In the genomic region with DNA sequence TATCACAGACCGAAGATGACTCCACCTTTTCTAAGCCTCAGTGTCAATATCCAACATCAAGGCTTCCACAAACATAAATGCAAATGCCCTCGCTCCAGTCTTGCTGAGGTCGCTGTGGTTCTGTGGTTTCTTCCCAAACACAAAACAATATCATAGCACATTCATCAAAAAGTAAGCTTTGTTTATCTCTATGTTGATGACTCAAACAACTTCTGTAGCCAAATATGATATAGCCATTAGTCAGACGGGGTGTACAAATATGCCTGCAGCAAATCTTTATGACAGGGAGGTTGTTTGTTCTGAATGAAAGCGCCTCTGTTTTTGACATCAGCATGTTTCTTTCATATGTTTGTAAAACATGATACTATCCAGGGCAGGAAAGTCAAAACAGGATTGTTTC, we compare ENCODE assay signal across 22 mouse cellular contexts.
DNase-seq lines count a peak whose midpoint lies in the region; ATAC-seq and TF ChIP-seq lines count a peak whose summit lies in the region.
"Had no signal": no experiment of that assay in that cellular context is flagged by ENCODE, and none has a peak within 500 bp of the region (broad histone marks: within the 10 kb centered on the region; RNA-seq: fewer than 3 reads in every experiment).

No protein-coding gene starts in this region.

- H3K9ac ChIP-seq in kidney, postnatal 0 days (ENCODE audit: low read depth, low read length): no peak overlapping the region
- no peak overlapping the region for H3K9ac ChIP-seq in kidney, embryonic 14.5 days (ENCODE audit: low read depth, low read length)
- H3K9ac ChIP-seq in embryonic facial prominence, embryonic 14.5 days (ENCODE audit: low read depth, low read length): no peak overlapping the region
- H3K9ac ChIP-seq: embryonic facial prominence, embryonic 12.5 days; forebrain, embryonic 13.5 days; forebrain, postnatal 0 days; heart, embryonic 13.5 days; hindbrain, embryonic 15.5 days had no signal

- 75% methylated on average over 5 of the region's 5 CpGs for WGBS in kidney, postnatal 0 days
- WGBS in kidney, embryonic 14.5 days: 86% methylated on average over 5 of the region's 5 CpGs
- 70% methylated on average over 5 of the region's 5 CpGs for WGBS in embryonic facial prominence, embryonic 14.5 days

- H3K27ac ChIP-seq in kidney, postnatal 0 days: no peak overlapping the region
- H3K27ac ChIP-seq in kidney, embryonic 14.5 days (ENCODE audit: low read depth, low read length): no peak overlapping the region
- peak overlapping the region; percentile 44; the same call in 1 of the 2 replicates for H3K27ac ChIP-seq in embryonic facial prominence, embryonic 14.5 days (replicated peaks; ENCODE audit: low read depth, low read length)
- H3K27ac ChIP-seq: embryonic facial prominence, embryonic 12.5 days; forebrain, embryonic 13.5 days; gastrocnemius, adult 2 months; heart, embryonic 13.5 days; hindbrain, embryonic 15.5 days had no signal

- H3K27me3 ChIP-seq in kidney, postnatal 0 days (ENCODE audit: insufficient read depth, low read length): no peaks in the 10 kb centered on the region
- no peaks in the 10 kb centered on the region for H3K27me3 ChIP-seq in kidney, embryonic 14.5 days (ENCODE audit: control insufficient read depth, insufficient read depth, low read length)
- no peaks in the 10 kb centered on the region for H3K27me3 ChIP-seq in embryonic facial prominence, embryonic 14.5 days (replicated peaks; ENCODE audit: control insufficient read depth, insufficient read depth, low read length)
- H3K27me3 ChIP-seq: embryonic facial prominence, embryonic 12.5 days; forebrain, embryonic 13.5 days; heart, embryonic 13.5 days; hindbrain, embryonic 15.5 days had no signal

- H3K9me3 ChIP-seq in kidney, postnatal 0 days (replicated peaks; ENCODE audit: low read length): no peaks in the 10 kb centered on the region
- no peaks in the 10 kb centered on the region for H3K9me3 ChIP-seq in kidney, embryonic 14.5 days (ENCODE audit: control insufficient read depth, low read length)
- no peaks in the 10 kb centered on the region for H3K9me3 ChIP-seq in embryonic facial prominence, embryonic 14.5 days (ENCODE audit: control insufficient read depth, low read length)
- H3K9me3 ChIP-seq: embryonic facial prominence, embryonic 12.5 days; forebrain, embryonic 13.5 days; G1E; heart, embryonic 13.5 days; hindbrain, embryonic 15.5 days had no signal

- no peak for TF ChIP-seq CTCF in kidney, postnatal 0 days (IDR thresholded peaks at IDR 0.05; ENCODE audit: low read depth)

- H3K36me3 ChIP-seq in kidney, postnatal 0 days (ENCODE audit: insufficient read depth, low read length): no peaks in the 10 kb centered on the region
- no peaks in the 10 kb centered on the region for H3K36me3 ChIP-seq in kidney, embryonic 14.5 days (ENCODE audit: control insufficient read depth, insufficient read depth, low read length)
- no peaks in the 10 kb centered on the region for H3K36me3 ChIP-seq in embryonic facial prominence, embryonic 14.5 days (ENCODE audit: control insufficient read depth, insufficient read depth, low read length)
- H3K36me3 ChIP-seq: embryonic facial prominence, embryonic 12.5 days; G1E; heart, embryonic 13.5 days; hindbrain, embryonic 15.5 days had no signal

- no peaks in the 10 kb centered on the region for H3K4me1 ChIP-seq in kidney, postnatal 0 days (replicated peaks; ENCODE audit: insufficient read depth, low read length)
- no peaks in the 10 kb centered on the region for H3K4me1 ChIP-seq in kidney, embryonic 14.5 days (ENCODE audit: control insufficient read depth, insufficient read depth, low read length)
- H3K4me1 ChIP-seq in embryonic facial prominence, embryonic 14.5 days (ENCODE audit: control insufficient read depth, insufficient read depth, low read length): no peaks in the 10 kb centered on the region
- H3K4me1 ChIP-seq: embryonic facial prominence, embryonic 12.5 days; forebrain, embryonic 13.5 days; heart, embryonic 13.5 days; hindbrain, embryonic 15.5 days had no signal

- H3K4me3 ChIP-seq in kidney, postnatal 0 days (replicated peaks; ENCODE audit: low read depth, low read length): no peak overlapping the region
- H3K4me3 ChIP-seq in kidney, embryonic 14.5 days (ENCODE audit: low read length): no peak overlapping the region
- no peak overlapping the region for H3K4me3 ChIP-seq in embryonic facial prominence, embryonic 14.5 days (ENCODE audit: low read depth, low read length)
- H3K4me3 ChIP-seq: embryonic facial prominence, embryonic 12.5 days; forebrain, embryonic 13.5 days; gastrocnemius, adult 2 months; heart, embryonic 13.5 days; hindbrain, embryonic 15.5 days had no signal

- no peak overlapping the region for H3K4me2 ChIP-seq in kidney, postnatal 0 days (ENCODE audit: low read length)
- H3K4me2 ChIP-seq in kidney, embryonic 14.5 days (replicated peaks; ENCODE audit: low read depth, low read length): no peak overlapping the region
- H3K4me2 ChIP-seq in embryonic facial prominence, embryonic 14.5 days (ENCODE audit: low read depth, low read length): no peak overlapping the region
- H3K4me2 ChIP-seq: embryonic facial prominence, embryonic 12.5 days; forebrain, embryonic 13.5 days; heart, embryonic 13.5 days; hindbrain, embryonic 15.5 days had no signal

- no peak for ATAC-seq in kidney, postnatal 0 days (replicated peaks; ENCODE audit: low FRiP score, low read depth)
- no peak for ATAC-seq in kidney, embryonic 14.5 days (ENCODE audit: low FRiP score, low TSS enrichment)
- no peak for ATAC-seq in embryonic facial prominence, embryonic 14.5 days (ENCODE audit: low read depth)
- ATAC-seq: CD4-positive, CD25-positive, alpha-beta regulatory T cell, adult 4 months; forebrain, embryonic 13.5 days; forebrain, postnatal 0 days had no signal

- peak; percentile 12 for DNase-seq in kidney, postnatal 0 days (ENCODE audit: low spot score)
- peak; percentile 4 for DNase-seq in urinary bladder, postnatal 14 days (ENCODE audit: low spot score)
- DNase-seq in urinary bladder, postnatal 25 days (ENCODE audit: low spot score): no peak
- DNase-seq in embryonic facial prominence, embryonic 14.5 days (ENCODE audit: low spot score): peak; percentile 65
- DNase-seq in thymus, postnatal 0 days (ENCODE audit: low spot score): no peak
- DNase-seq in heart, adult 11 months: no peak
- DNase-seq: adrenal gland, adult 8-10 months; cerebellum, adult 11 months; cerebellum, adult 8-10 months; cerebellum, postnatal 14 days; embryo, embryonic 11 days; forebrain, postnatal 0 days; gastrocnemius, adult 2 months; gastrocnemius, postnatal 25 days; heart, postnatal 36 days had no signal

Comparison
In these comparisons a context has a peak if more than half of its experiments do, and no peak if none do; other contexts are left out.
1. DNase-seq: peak in kidney, postnatal 0 days (single experiment), urinary bladder, postnatal 14 days (single experiment) and embryonic facial prominence, embryonic 14.5 days (single experiment); none in urinary bladder, postnatal 25 days (single experiment), thymus, postnatal 0 days (single experiment) and heart, adult 11 months (single experiment).